Mouse (Mus musculus) layer of hippocampus, adult 18-20 months (tissue): Measurements from ENCODE around the gene Hist1h2bg. TPM values are rescaled to one million over a fixed set of nuclear protein-coding genes. Genes with fewer than 3 reads are reported as not detected.

Source experiments
- DNase-seq, 2 experiments: peaks; one replicate each; pipeline ENCODE4 v3.0.0; 2022; ENCODE audit warnings: low spot score in 2 of 2
- microRNA-seq, 2 experiments: library from miRNA; unstranded; fragments of <30 nt; microRNA quantifications; one replicate each; pipeline ENCODE4 v1.2.0; 2021
- total RNA-seq, 2 experiments: library from RNA; stranded (reverse); gene quantifications; 2 replicates each; pipeline ENCODE4 v1.2.3; 2021

Hist1h2bg gene
- total RNA-seq, 2 experiments from 2014 or later, result 58.3 to 66.2 TPM

DNA sequence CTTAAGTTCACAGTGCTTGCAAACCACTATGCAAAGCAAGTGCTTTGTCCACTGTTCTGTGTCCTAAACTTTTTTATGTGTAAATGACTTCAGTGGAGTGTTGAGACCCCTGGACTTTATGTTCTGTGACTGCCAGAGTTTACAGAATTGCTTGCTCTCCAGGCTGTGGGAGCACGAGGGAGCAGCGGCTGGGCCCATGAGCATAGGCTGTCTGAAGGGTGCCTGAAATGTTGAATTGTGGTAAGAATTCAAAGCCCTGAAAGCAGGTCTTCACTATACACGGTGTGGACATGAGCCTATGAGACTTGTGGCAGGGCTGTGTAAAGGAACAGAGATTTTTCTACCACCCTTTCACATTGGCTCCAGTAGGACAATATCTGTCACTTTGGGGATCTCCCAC, 40.4 kb downstream of the Hist1h2bg start:
- DNase-seq, result no peak

- no peak for DNase-seq
Measured at GRCm38 (mm10) chr13:23620056-23620732, 49.0 kb downstream of the Hist1h2bg start.

GRCm38 (mm10) chr13:23620733-23621531, 49.7 kb downstream of the Hist1h2bg start, which contains the start of gene Hist1h2be:
TSS of gene Hist1h2be (minus strand) at chr13:23621124.
- peak; percentile 57 to 88 for DNase-seq

Small RNA genes within 50 kb of the gene (microRNA-seq; reads per million reads assigned to microRNA genes)
- gene Gm44297, result 0 reads per million in 2 experiments
- 0 reads per million in 2 experiments for gene Gm44359
- gene Gm44394, result 0 reads per million in 2 experiments

Other genes with a start within 250 kb of the Hist1h2bg start
- 10 to 100 TPM; 30.8 to 31.6 TPM for gene Zfp322a, start 202.2 kb upstream of the Hist1h2bg start, total RNA-seq
- 1 to 10 TPM; 8.8 to 9.5 TPM for gene Abt1, start 147.5 kb upstream of the Hist1h2bg start, total RNA-seq
- gene Btn1a1, start 105.5 kb upstream of the Hist1h2bg start, total RNA-seq, result not detected
- gene Btn2a2, start 82.5 kb upstream of the Hist1h2bg start, total RNA-seq, result 1 to 10 TPM in 1 of 2 experiments, under 1 TPM in 1; 0.91 to 1.4 TPM
- gene Hist1h4h, start 40.3 kb upstream of the Hist1h2bg start, total RNA-seq, result 100 to 1,000 TPM; 331 to 357 TPM
- gene Hist1h2af, start 37.5 kb upstream of the Hist1h2bg start, total RNA-seq, result 1 to 10 TPM in 1 of 2 experiments, not detected in 1; 3.0 TPM
- gene Hist1h3g, start 36.0 kb upstream of the Hist1h2bg start, total RNA-seq, result 1 to 10 TPM; 2.1 to 4.9 TPM
- gene Hist1h2bh, start 28.0 kb upstream of the Hist1h2bg start, total RNA-seq, result under 1 TPM; 0.43 to 0.54 TPM
- gene Hist1h3f, start 27.3 kb upstream of the Hist1h2bg start, total RNA-seq, result 10 to 100 TPM; 15.1 to 16.5 TPM
- 100 to 1,000 TPM; 135 to 161 TPM for gene Hist1h4f, start 19.7 kb upstream of the Hist1h2bg start, total RNA-seq
- 1 to 10 TPM; 3.1 to 4.0 TPM for gene Hist1h1d, start 18.1 kb upstream of the Hist1h2bg start, total RNA-seq
- gene Hist1h3e, start 9.0 kb upstream of the Hist1h2bg start, total RNA-seq, result 10 to 100 TPM; 39.8 to 44.6 TPM
- gene Hist1h2ae, start 176 bp upstream of the Hist1h2bg start, total RNA-seq, result 1 to 10 TPM; 3.9 to 8.2 TPM
- gene Hist1h2bf, start 2.8 kb downstream of the Hist1h2bg start, total RNA-seq, result 10 to 100 TPM; 24.1 to 24.2 TPM
- gene Hist1h2ad, start 3.0 kb downstream of the Hist1h2bg start, total RNA-seq, result 1 to 10 TPM; 3.8 to 7.1 TPM
- 10 to 100 TPM; 11.8 to 13.6 TPM for gene Hist1h3d, start 4.4 kb downstream of the Hist1h2bg start, total RNA-seq
- 100 to 1,000 TPM; 152 to 153 TPM for gene Hist1h4d, start 10.2 kb downstream of the Hist1h2bg start, total RNA-seq
- 10 to 100 TPM; 10.2 to 11.3 TPM for gene Hist1h2be, start 49.7 kb downstream of the Hist1h2bg start, total RNA-seq
- gene Hist1h1e, start 51.2 kb downstream of the Hist1h2bg start, total RNA-seq, result 10 to 100 TPM; 41.8 to 45.0 TPM
- gene Hist1h2ac, start 112.6 kb downstream of the Hist1h2bg start, total RNA-seq, result 1 to 10 TPM; 2.3 to 3.4 TPM
- 10 to 100 TPM; 53.5 to 63.1 TPM for gene Hist1h2bc, start 112.8 kb downstream of the Hist1h2bg start, total RNA-seq
- gene Hist1h1t, start 124.4 kb downstream of the Hist1h2bg start, total RNA-seq, result not detected
- gene Hist1h4c, start 127.1 kb downstream of the Hist1h2bg start, total RNA-seq, result 100 to 1,000 TPM; 104 to 112 TPM
- 1 to 10 TPM; 4.1 to 4.2 TPM for gene Hfe, start 139.5 kb downstream of the Hist1h2bg start, total RNA-seq
- 10 to 100 TPM; 47.0 to 47.3 TPM for gene Hist1h1c, start 167.4 kb downstream of the Hist1h2bg start, total RNA-seq
- gene Hist1h3c, start 174.2 kb downstream of the Hist1h2bg start, total RNA-seq, result under 1 TPM; 0.62 to 0.63 TPM
- gene Hist1h2bb, start 175.3 kb downstream of the Hist1h2bg start, total RNA-seq, result 10 to 100 TPM; 15.7 to 19.5 TPM
- 10 to 100 TPM; 28.1 to 35.2 TPM for gene Hist1h2ab, start 179.7 kb downstream of the Hist1h2bg start, total RNA-seq
- 1 to 10 TPM; 7.6 to 9.4 TPM for gene Hist1h3b, start 180.9 kb downstream of the Hist1h2bg start, total RNA-seq
- 10 to 100 TPM; 73.0 to 74.7 TPM for gene Hist1h4b, start 185.6 kb downstream of the Hist1h2bg start, total RNA-seq
- gene Hist1h4a, start 189.8 kb downstream of the Hist1h2bg start, total RNA-seq, result 10 to 100 TPM; 42.9 to 49.4 TPM
- gene Hist1h3a, start 191.0 kb downstream of the Hist1h2bg start, total RNA-seq, result 10 to 100 TPM; 27.5 to 33.9 TPM
- gene Hist1h1a, start 192.3 kb downstream of the Hist1h2bg start, total RNA-seq, result 10 to 100 TPM; 15.7 to 16.5 TPM
- not detected for gene Trim38, start 198.5 kb downstream of the Hist1h2bg start, total RNA-seq
- not detected for gene Slc17a2, start 235.6 kb downstream of the Hist1h2bg start, total RNA-seq